Mouse (Mus musculus) kidney, embryonic 16.5 days (tissue): ENCODE measurements around the gene Lsamp. TPM values are rescaled to one million over a fixed set of nuclear protein-coding genes. Genes with fewer than 3 reads are reported as not detected.

ENCODE experiments used
- ATAC-seq: fragments of 200-750 bp; cut with Nextera tagmentation; 2 replicates; pipeline ENCODE4 v1.8.0; 2017; ENCODE audit warnings: moderate TSS enrichment; ENCODE audit not compliant: low FRiP score, low TSS enrichment
- H3K27ac ChIP-seq: fragments of 300-500 bp; sonication (generic); 2 replicates; pipeline ENCODE4 v1.5.1; 2014; ENCODE audit warnings: low read length
- H3K27me3 ChIP-seq: fragments of 300-500 bp; sonication (generic); 2 replicates; pipeline ENCODE4 v1.6.1; 2014; ENCODE audit warnings: low read length, control low read depth, mixed read lengths; ENCODE audit not compliant: insufficient read depth
- H3K36me3 ChIP-seq: fragments of 300-500 bp; sonication (generic); 2 replicates; pipeline ENCODE4 v1.6.1; 2014; ENCODE audit warnings: low read length, control low read depth, mixed read lengths; ENCODE audit not compliant: insufficient read depth
- H3K4me1 ChIP-seq: fragments of 300-500 bp; sonication (generic); 2 replicates; pipeline ENCODE4 v1.6.1; 2014; ENCODE audit warnings: low read length, control low read depth, mixed read lengths; ENCODE audit not compliant: insufficient read depth
- H3K4me2 ChIP-seq: fragments of 300-500 bp; sonication (generic); replicated peaks from 2 replicates; pipeline ENCODE4 v1.6.1; 2014; ENCODE audit warnings: low read depth, low read length
- H3K4me3 ChIP-seq: fragments of 300-500 bp; sonication (generic); 2 replicates; pipeline ENCODE4 v1.5.1; 2014; ENCODE audit warnings: mild to moderate bottlenecking, low read length
- H3K9ac ChIP-seq: fragments of 300-500 bp; sonication (generic); replicated peaks from 2 replicates; pipeline ENCODE4 v1.6.1; 2014; ENCODE audit warnings: low read length
- H3K9me3 ChIP-seq: fragments of 300-500 bp; sonication (generic); 2 replicates; pipeline ENCODE4 v1.6.1; 2016; ENCODE audit warnings: low read length, control low read depth
- WGBS: fragments of 180-500 bp; shearing (Covaris S2); extraction: QIAGEN DNeasy Blood & Tissue Kit; methylation state at CpG from one replicate; pipeline ENCODE4 v1.1.7; 2014; 5-methylcytosine and 5-hydroxymethylcytosine counted together
- polyA plus RNA-seq: library from polyadenylated mRNA; unstranded; fragments of >200 nt; fragmentation: Nextera tagmentation; extraction: Ambion mirVana; gene quantifications from 2 replicates; pipeline ENCODE4 v1.2.1, GENCODE M21; 2015

Gene Lsamp
- polyA plus RNA-seq, 1 experiment from 2014 or later, result 3.4 TPM

DNA sequence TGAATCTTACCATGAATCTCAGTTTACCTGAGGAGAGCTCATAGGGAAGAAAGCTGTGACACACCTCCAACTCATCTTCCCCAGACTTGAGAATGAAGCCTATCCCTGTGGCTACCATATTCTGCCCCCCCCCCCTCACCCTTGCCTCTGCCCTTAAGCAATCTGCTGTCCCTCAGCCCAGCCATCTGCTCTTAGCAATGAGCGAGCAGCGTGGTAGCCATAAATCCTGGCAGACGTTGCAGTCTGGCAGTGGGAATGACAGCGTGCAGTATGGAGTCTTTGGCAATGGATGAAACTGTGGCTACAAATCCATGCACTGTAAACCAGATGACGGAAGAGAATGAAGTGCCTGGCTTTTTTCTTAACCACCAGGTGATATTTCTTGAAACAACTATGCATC is 244.5 kb downstream of the Lsamp start:
- H3K27ac ChIP-seq, result no peak overlapping the region
- no peaks in the 10 kb centered on the region for H3K9me3 ChIP-seq
- no peak overlapping the region for H3K4me3 ChIP-seq
- no peak overlapping the region for H3K4me2 ChIP-seq
- H3K36me3 ChIP-seq, result no peaks in the 10 kb centered on the region
- no peak for ATAC-seq
- no peaks in the 10 kb centered on the region for H3K4me1 ChIP-seq
- no peak overlapping the region for H3K9ac ChIP-seq
- WGBS, result 34% methylated on average over 5 of the region's 5 CpGs
- no peaks in the 10 kb centered on the region for H3K27me3 ChIP-seq

DNA sequence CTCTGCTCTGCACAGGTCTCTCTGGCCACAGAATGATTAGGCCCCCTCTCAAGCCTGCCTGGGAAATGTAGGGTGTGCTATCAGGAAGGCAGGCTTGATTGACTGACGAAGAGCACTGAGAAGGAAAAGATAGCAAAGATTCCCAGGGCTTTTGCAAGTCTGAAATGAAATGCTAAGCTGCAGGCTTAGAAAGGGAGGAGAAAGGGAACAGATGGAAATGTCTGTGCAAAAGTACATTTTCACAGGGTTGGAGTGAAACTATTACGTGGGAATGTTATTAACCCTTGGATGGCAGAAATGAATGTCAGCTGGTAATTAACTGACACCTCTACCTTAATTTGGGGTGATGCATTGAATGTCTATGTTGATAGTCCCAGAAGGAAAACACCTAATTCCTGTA is 248.9 kb downstream of the Lsamp start:
- no peaks in the 10 kb centered on the region for H3K9me3 ChIP-seq
- no peak overlapping the region for H3K9ac ChIP-seq
- WGBS, result 72% methylated on average over 2 of the region's 2 CpGs
- no peak overlapping the region for H3K4me3 ChIP-seq
- H3K36me3 ChIP-seq, result no peaks in the 10 kb centered on the region
- H3K4me1 ChIP-seq, result no peaks in the 10 kb centered on the region
- ATAC-seq, result no peak
- H3K27ac ChIP-seq, result no peak overlapping the region
- H3K4me2 ChIP-seq, result no peak overlapping the region
- no peaks in the 10 kb centered on the region for H3K27me3 ChIP-seq

DNA sequence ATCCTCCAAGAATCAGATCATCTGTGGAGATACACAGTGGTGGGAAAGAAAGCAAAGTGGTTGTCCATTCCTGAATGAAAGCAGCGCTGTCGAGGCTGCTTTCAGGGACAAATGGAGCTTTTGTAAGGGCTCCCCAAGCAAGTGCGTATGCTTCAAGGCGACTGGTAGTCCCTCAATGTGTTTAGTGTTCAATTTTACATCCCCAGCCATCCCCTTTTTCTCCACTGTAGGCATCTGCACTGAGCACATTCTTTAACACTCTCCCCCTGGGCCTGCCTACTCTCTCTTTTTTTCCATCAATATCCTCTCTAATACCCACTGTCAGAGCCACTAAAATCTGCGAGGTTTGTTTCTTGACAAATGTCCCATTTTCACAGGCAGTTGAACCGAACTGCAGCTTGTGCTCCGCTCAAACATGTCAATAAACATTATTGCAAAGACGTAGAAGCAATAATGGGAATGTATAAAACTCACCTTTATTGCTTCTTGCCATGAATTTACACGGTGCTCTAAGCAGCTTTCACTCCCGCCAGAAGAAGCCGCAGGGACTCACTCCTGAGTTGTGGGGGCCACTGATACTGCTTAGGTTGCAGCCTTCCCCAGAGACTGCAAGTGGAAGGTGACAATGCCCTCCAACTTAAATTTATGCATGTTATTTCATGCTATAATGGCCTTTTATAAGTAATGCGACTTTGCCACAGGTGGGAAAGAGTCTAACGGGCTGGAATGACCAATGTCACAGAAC is 250.2 kb downstream of the Lsamp start:
- H3K9me3 ChIP-seq, result no peaks in the 10 kb centered on the region
- H3K27me3 ChIP-seq, result no peaks in the 10 kb centered on the region
- H3K9ac ChIP-seq, result no peak overlapping the region
- H3K4me3 ChIP-seq, result no peak overlapping the region
- ATAC-seq, result no peak
- no peaks in the 10 kb centered on the region for H3K36me3 ChIP-seq
- H3K27ac ChIP-seq, result no peak overlapping the region
- H3K4me1 ChIP-seq, result no peaks in the 10 kb centered on the region
- no peak overlapping the region for H3K4me2 ChIP-seq
- WGBS, result 71% methylated on average over 13 of the region's 13 CpGs

DNA sequence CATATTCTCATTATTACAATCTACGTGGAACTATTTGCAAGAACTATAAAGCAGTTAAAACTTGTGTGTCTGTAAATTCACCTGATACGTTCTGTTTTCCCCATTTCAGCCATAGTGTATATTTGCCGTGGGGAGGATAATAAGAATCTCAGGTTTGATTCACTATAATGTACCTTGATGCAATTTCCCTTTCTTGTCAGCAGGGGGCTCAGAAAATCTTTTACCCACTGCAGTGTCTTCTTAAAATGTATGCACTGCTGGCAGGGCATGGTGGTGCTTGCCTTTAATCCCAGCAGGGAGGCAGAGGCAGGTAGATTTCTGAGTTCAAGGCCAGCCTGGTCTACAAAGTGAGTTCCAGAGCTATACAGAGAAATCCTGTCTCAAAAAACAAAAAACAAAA is 287.7 kb downstream of the Lsamp start:
- H3K4me3 ChIP-seq, result no peak overlapping the region
- no peaks in the 10 kb centered on the region for H3K4me1 ChIP-seq
- H3K27ac ChIP-seq, result no peak overlapping the region
- no peak overlapping the region for H3K4me2 ChIP-seq
- no peaks in the 10 kb centered on the region for H3K27me3 ChIP-seq
- WGBS, result 76% methylated on average over 3 of the region's 3 CpGs
- no peaks in the 10 kb centered on the region for H3K9me3 ChIP-seq
- no peak overlapping the region for H3K9ac ChIP-seq
- H3K36me3 ChIP-seq, result no peaks in the 10 kb centered on the region
- ATAC-seq, result no peak

DNA sequence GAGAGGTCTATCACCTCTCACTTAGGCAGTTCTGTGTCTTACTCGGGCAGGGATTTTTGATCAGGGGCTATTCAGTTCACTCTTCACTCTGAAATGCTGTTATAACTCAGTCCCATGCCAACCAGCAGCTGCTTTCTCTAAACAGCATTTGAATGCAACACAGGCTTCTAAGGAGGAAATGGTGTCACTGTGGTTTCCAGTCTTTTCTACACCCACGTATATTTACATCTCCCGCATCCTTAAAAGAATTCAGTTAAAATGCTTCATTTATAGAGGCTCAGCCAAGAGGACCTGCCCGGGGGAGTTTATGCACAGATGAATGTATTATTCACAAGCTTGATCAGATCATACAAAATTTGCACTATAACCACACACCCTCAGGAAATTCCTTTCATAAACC is 306.0 kb downstream of the Lsamp start:
- WGBS, result 67% methylated on average over 4 of the region's 4 CpGs
- no peaks in the 10 kb centered on the region for H3K9me3 ChIP-seq
- no peaks in the 10 kb centered on the region for H3K4me1 ChIP-seq
- ATAC-seq, result no peak
- no peak overlapping the region for H3K4me2 ChIP-seq
- H3K9ac ChIP-seq, result no peak overlapping the region
- no peak overlapping the region for H3K27ac ChIP-seq
- no peak overlapping the region for H3K4me3 ChIP-seq
- no peaks in the 10 kb centered on the region for H3K27me3 ChIP-seq
- no peaks in the 10 kb centered on the region for H3K36me3 ChIP-seq

DNA sequence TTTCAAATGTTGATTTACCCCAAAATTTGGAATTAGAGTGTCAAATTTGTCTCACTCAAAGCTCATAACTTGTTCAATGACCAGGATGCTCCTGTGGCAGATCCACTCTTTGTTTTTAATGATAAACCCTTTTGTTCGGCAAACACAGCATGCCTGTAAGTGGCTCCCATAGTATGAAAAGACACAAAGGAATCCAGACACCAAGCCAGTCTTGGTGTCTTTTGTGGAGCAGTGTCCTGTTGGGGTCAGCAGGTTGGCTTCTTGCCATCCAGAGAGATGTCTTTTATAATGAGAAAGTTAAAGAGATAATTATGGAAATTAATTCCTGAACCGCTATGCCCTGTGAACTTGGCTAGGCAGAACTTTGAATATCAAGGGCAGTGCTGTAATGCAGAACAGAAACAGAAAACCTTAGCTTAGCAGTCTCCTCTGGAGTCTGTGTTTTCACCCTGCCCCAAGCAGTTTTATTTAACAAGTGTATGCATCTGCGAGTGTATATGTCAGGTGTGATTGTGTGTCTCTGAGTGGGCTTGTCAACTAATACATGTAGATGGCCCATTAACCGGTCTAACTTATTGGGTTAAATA is 310.2 kb downstream of the Lsamp start:
- no peaks in the 10 kb centered on the region for H3K9me3 ChIP-seq
- no peak overlapping the region for H3K27ac ChIP-seq
- no peak overlapping the region for H3K9ac ChIP-seq
- 79% methylated on average over 4 of the region's 4 CpGs for WGBS
- no peak overlapping the region for H3K4me2 ChIP-seq
- H3K4me1 ChIP-seq, result no peaks in the 10 kb centered on the region
- no peaks in the 10 kb centered on the region for H3K36me3 ChIP-seq
- no peak overlapping the region for H3K4me3 ChIP-seq
- ATAC-seq, result no peak
- no peaks in the 10 kb centered on the region for H3K27me3 ChIP-seq

DNA sequence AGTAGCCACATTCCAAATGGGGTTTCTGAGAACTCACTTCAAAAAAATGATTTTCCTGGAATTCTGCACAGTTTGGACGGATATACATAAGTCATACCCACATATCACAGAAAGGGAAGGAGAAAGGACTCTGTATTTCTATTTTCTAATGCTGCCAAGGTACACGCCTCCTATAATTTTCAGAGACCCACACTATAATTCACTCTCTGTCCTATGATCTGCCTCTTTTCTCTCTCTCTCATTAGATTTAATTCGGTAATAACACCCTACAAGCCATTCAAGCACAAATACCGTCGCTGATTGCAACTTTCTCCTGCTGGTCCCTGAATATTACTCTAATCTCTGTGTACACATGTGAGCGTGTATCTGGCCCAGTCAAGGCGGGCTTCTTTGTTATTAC is 311.1 kb downstream of the Lsamp start:
- H3K36me3 ChIP-seq, result no peaks in the 10 kb centered on the region
- ATAC-seq, result no peak
- H3K4me2 ChIP-seq, result no peak overlapping the region
- no peaks in the 10 kb centered on the region for H3K9me3 ChIP-seq
- no peak overlapping the region for H3K27ac ChIP-seq
- no peak overlapping the region for H3K4me3 ChIP-seq
- no peaks in the 10 kb centered on the region for H3K4me1 ChIP-seq
- no peak overlapping the region for H3K9ac ChIP-seq
- WGBS, result 83% methylated on average over 7 of the region's 7 CpGs
- H3K27me3 ChIP-seq, result no peaks in the 10 kb centered on the region

DNA sequence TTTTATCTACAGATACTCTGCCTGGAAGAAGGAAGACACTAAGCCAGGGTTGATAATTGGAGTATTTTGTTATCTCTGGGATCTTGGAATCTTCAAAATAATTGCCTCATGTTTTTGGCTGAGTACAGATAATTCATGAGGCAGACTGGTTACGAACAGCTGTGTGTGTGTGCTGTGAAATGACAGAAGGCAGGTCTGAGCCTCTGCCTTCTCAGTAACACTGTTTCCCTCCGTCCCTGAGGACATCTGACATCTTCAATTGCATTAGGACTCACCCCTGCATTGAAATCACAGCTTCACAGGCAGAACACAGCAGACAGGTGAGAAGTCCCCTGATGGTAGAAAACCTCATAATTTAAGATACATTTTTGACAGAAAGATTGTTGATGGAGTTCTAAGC is 323.5 kb downstream of the Lsamp start:
- WGBS, result 55% methylated on average over 2 of the region's 2 CpGs
- H3K4me3 ChIP-seq, result no peak overlapping the region
- H3K4me2 ChIP-seq, result no peak overlapping the region
- no peaks in the 10 kb centered on the region for H3K9me3 ChIP-seq
- H3K27ac ChIP-seq, result no peak overlapping the region
- H3K36me3 ChIP-seq, result no peaks in the 10 kb centered on the region
- no peak overlapping the region for H3K9ac ChIP-seq
- no peaks in the 10 kb centered on the region for H3K4me1 ChIP-seq
- no peak for ATAC-seq
- H3K27me3 ChIP-seq, result no peaks in the 10 kb centered on the region

DNA sequence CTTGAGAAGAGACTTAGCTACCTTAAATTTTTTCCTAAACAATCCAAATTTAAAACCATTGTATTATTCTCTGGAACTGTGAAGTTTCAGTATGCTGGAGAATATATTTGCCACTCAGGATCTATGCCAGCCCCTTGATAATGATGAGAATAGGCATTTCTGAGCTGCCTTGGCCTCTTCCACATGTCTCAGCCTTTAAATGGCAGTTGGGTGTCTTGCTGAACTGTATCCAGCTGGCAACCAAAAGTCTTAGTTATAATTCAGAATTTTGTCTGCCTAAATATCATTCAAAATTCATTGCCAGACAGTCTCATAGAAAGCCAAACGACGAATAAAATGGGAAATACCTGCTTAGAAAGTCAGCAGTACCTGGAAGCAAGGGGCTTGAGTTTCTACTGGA is 332.0 kb downstream of the Lsamp start:
- ATAC-seq, result no peak
- WGBS, result 88% methylated on average over 2 of the region's 2 CpGs
- H3K27ac ChIP-seq, result no peak overlapping the region

DNA sequence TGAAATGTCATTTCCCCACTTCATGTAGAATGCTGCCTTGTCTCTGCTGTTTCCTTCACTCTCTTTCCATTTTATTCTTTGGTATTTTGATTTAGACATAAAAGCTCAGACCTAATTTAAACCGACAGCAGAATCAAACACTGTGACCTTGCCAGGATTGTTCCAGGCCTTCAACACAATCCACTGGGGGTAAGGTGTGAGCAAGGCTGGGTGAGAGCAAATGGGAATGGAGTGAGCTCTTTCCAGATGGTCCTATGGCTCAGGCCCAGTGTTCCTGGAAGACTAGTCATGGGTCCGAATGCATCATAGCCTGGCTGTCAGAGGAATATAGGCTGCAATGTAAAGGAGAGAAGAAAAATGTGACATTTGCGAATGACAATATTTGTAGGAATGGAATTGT is 340.6 kb downstream of the Lsamp start:
- H3K9ac ChIP-seq, result no peak overlapping the region
- no peak overlapping the region for H3K4me2 ChIP-seq
- H3K36me3 ChIP-seq, result no peaks in the 10 kb centered on the region
- no peak overlapping the region for H3K4me3 ChIP-seq
- H3K4me1 ChIP-seq, result no peaks in the 10 kb centered on the region
- H3K27ac ChIP-seq, result no peak overlapping the region
- no peak for ATAC-seq
- 90% methylated on average over 3 of the region's 3 CpGs for WGBS
- H3K27me3 ChIP-seq, result no peaks in the 10 kb centered on the region
- H3K9me3 ChIP-seq, result no peaks in the 10 kb centered on the region

More for the DNA sequence above, 332.0 kb downstream of the Lsamp start:
- H3K27me3 ChIP-seq, result no peaks in the 10 kb centered on the region
- no peak overlapping the region for H3K4me2 ChIP-seq
- H3K4me3 ChIP-seq, result no peak overlapping the region
- no peaks in the 10 kb centered on the region for H3K9me3 ChIP-seq
- no peaks in the 10 kb centered on the region for H3K4me1 ChIP-seq
- H3K36me3 ChIP-seq, result no peaks in the 10 kb centered on the region
- H3K9ac ChIP-seq, result no peak overlapping the region
